Mouse (Mus musculus): ENCODE results near the gene Col4a3.

The Col4a3 gene

DNA sequence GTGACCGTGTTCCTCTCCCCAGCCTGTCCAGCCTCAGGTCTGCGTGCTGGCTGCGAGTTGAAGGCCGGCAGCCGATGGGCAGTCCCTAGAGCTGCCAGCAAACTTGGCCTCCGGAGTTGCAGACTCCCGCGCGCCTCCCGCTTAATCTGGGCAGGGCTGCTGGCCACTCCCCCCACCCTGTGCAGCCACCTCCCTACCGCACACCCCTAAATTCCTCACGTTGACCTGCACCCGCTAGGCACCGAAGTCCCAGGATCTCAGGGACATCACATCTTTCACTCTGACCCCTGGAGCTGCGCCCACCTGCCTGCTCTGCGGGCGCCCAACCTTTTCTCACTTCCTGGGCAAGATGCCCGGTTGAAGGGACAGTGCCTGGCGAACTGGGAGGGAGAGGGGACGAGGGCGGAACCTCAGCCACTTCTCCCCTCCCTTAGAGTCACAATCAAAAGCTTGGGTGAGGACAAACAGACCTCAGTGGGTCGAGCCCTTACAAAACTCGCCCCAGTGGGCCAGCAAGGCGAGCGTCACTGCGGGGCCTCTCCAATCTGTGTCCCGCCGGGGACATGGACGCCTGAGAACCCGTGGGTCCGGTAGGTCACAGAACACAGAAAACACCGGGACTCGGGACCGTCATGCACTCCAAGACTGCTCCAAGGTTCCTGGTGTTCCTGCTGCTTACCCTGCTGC, at the start of gene Col4a3, which contains the start of gene Col4a4:
Gene Col4a3, plus strand, starts transcription at position 209 of the 687 bp plus-strand sequence.
Gene Col4a4, minus strand, starts transcription at position 137 of the 687 bp plus-strand sequence.
- no peak for DNase-seq (ENCODE audit: extremely low read depth, low read depth)

DNA sequence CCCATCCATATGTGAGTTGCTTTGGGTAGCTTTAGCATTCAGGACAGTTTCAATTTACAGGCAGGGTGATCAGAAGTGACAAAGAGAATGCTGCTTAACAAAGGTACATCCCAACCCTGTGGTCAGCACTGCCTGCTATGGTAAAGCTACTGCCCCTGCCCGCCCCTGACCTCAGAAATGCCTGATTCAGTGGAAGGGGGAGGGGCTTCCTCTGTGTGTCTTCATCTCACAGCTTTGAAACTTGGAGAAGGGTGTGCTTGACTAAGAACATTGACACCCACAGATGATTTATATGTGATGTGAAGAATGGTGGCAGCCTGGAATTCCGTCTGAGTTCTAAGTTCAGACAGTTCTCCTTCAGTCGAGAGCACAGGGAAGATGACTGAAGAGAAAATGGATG, 48.9 kb upstream of the Col4a3 start:
- no peak for DNase-seq (ENCODE audit: extremely low read depth, low read depth)

DNA sequence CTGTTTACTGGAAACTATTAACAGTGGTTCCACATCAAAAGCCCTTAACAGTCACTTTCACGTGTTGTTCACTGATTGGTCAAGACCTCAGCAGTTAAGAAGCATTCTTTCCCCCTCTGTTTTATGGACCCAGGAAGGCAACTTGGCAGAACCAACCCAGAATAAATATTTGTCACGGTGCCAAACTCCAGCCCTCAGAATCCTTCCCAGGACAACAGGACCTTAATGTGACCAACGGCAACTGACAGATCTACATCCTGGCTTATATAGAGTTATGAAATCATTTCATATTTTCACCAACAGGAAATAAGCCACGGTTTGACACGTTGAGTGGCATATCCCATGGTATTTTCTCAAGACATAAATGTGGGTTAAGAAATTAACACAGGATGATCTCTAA, 46.7 kb upstream of the Col4a3 start:
- no peak for DNase-seq (ENCODE audit: extremely low read depth, low read depth)

DNA sequence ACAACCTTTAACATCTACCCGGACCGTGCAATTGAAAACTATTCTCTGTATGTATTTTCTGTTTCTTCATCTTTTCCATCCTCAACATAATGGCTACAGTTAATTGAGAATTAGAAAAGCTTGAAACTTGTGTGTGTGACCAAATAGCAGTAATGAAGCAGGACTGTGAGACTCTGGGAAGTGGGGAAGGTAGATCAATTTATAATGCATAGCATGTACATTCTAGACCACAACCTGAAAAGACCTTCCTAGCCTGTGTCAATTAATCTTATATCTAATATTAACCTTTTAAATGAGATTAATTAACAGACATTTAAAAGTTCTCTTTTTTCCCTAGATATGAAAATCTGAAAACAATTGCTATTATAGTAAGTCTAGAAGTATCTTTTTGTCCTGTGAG, 42.8 kb upstream of the Col4a3 start:
- DNase-seq (ENCODE audit: extremely low read depth, low read depth): no peak

DNA sequence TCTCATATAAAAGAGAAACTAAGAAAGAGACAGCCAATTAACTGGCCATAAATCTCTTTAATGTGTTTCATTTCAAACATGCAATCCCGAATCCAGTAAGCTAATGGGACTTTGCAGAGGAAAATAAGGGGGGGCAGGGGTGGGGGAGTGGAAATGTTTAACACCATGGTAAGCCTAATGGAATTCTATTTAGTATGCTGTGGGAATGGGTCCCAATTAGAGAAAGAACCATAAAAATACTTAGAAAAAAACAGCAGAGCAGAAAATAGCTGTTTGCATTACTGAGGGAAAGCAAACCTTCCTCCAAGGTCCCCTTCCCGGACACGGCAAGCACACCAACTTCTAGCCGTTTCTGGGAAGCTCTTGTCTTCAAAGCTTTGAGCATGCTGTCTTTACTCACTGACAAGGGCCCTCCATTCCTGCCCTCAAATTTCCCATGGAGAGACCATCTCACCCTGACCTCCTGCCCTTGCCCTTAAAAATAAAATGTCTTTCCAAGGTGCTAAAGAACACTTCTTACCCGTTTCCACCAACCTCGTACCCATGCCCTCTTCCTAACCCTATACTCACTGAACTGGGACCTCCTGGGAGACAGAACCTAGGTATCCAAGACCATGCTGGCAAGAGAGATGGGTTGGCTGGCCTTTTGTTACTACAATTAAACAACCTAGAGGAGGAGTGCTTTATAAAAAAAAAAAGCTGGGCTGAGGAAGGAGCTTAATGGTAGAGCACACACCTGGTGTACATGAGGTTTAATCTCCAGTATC, 42.1 kb upstream of the Col4a3 start:
- DNase-seq (ENCODE audit: extremely low read depth, low read depth): no peak

DNA sequence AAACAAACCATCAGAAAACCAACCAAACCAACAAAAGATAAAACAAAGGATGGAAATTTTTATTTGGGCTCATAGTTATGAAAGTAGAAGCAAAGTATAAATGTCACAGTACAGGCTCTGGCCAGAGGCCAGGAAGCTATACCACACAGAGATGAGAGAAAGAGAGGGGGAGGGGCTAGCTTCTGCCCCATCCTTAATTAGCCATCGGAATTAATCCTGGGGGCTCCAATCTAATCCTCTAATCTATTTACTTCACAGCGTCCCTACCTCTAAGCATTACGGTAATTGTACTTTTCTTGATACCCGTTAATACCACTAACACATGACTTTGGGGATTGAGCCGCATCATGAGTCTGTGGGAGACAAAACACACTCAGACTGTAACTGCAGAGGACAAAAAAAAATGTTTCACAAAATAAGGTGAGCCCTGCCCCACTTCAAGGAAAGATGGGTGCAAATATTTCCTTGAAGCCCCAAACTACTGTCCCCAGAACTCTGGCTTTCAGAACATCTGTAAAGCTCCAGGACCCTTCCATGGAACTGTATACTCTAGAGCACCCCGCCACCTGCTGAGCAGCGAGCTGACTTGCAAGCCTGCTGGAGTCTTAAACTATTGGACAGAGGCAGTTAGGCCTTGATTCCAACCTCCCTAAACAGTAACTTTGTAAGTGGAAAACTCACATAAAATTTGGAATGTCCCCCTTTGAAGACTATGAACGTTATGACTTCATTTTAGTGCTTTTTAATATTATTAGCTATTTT, 41.3 kb upstream of the Col4a3 start:
- DNase-seq (ENCODE audit: extremely low read depth, low read depth): no peak

DNA sequence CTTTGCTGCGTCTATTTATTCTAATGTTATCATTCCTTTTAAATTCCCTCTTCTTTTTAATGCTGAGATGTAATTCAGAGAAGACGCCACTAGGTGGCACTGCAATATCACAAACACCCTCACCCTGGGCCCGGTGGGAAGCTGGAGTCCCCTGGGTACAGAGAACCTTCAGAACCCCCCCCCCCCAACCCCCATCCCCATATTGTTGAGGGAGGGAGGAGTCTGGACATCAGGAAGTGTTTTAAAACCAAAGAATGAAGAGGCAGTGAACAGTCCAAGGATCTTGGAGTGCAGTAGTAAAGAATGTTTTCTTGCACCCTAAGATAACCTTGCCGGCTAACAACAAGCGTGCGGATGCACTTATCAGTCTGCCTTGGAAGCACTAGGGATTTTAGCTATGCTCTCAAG, 32.3 kb upstream of the Col4a3 start:
- no peak for DNase-seq (ENCODE audit: extremely low read depth, low read depth)

DNA sequence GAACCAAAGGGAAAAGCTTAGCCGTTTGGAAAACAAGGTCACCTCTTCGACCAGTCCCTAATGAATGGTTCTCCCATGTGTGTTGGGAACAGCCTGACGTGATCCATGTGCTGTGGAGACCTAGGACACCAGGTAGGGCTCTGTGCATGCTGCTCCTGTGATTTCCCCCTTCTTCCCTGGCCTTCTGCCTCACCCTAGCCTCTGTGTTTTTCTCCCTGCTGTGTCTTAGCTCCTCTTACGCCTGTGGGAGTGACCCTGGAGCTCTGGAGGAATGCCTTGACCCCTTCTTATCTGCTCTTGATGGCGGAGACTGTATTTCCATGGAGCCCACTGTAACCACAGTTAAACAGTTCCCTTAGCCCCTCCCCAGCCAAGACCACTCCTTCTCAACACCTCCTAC, 31.8 kb upstream of the Col4a3 start:
- DNase-seq (ENCODE audit: extremely low read depth, low read depth): no peak

DNA sequence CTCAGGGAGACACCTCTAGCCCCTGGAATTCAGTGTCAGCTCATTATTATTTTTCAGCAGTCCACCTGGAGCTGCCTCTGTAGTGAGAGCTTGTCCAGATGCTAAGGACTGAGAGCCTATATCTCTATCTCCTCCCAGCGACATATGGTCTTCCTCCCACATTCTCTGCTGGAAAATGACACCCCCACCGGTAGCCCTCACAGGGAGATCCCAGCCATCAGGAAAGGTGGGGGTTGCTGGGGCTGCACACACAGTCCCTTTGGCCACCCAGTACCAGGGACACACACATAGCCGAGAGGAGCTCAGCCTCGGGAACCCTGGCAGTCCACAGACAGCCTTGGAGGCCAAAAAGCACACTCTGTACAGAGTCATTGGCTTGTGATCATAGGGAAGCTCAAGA, 26.5 kb upstream of the Col4a3 start:
- no peak for DNase-seq (ENCODE audit: extremely low read depth, low read depth)

DNA sequence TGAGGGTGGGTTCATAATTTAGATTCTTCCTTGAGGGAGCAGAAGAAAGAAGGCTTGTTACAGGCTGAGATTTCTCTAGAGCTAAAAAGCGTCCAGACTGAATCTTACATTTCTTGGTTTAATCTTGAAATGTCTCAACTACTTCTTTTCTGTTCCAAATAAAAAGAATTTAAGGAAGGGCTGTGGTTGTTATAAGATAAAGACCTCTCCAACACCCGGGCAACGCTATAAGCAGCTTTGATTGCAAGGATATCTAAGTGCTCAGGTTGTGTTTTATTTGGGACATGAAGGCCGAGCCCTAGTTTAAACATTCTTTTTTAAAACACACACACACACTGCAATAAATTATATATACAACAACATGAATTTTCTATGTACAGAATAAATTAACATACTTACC, 17.3 kb upstream of the Col4a3 start:
- DNase-seq (ENCODE audit: extremely low read depth, low read depth): no peak

DNA sequence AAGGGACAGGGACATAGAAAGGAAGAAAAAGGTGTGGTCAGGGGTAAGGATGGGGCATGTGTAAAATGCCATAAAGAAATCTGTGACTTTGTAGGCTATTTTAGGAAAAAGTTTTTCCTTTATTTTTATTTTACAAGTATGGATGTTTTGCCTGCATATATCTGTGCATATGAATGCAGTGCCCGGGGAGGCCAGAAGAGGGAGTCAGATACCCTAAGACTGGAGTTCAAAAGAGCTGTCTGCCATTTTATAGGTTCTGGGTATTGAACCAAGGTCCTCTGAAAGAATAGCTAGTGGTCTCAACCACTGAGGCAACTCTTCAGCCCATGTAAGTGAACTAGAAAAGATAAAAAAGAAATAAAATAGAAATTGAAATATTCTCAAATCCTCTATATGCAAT, 15.0 kb upstream of the Col4a3 start:
- DNase-seq (ENCODE audit: extremely low read depth, low read depth): peak; percentile 33

DNA sequence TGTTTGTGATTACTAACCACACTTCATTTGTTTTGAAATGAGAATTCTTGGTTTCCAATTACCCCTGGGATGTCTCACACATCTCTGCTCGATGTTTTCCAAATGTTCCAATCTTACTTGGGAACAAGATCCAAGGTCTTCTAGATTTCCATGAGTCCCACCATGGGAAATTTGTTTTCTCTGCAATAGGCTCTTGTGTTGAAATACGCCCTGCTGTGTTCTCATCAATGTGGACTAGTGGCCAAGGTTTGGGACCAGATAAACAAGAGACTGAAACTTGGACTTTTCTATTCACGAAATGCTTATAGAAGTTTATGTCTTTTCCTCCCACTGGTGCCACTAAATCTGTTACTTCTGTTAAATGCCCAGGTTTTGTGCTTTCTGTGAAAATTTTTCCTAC, 11.0 kb upstream of the Col4a3 start:
- no peak for DNase-seq (ENCODE audit: extremely low read depth, low read depth)

DNA sequence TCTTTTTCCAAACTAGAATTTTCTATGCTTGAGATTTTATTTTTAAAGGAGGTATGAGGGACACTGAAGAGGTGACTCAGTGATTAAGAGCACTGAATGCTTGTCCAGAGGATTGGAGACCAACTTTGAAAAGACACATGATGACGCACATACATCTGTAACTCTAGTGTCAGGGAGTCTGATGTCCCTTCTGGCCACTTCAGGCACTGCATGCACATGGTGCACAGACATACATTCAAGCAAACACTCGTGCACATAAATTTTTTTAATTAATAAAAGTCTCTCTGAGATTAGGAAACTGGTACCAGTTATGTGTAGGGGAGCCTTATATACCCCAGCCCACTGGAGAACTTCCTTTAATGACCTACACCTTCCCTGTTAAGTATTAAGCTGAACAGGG, 10.5 kb upstream of the Col4a3 start:
- DNase-seq (ENCODE audit: extremely low read depth, low read depth): no peak

DNA sequence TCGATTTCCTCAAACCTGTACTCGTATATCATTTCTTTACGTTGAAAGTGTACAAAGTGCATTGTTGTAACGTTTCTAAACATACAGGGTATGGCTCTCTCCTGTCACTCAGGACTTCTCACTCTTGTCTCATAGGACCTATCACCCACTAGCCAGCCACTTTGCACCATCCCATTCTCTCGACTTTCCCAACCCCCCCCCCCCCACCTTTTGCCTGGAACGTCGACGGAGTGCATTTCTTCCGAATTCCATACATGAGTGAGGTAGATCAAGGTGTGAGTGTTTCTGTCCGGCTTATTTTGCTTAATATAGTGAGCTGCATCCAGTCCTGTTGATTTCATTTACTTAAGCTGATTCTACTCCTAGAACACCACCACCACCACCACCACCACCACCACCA, 9.4 kb upstream of the Col4a3 start:
- no peak for DNase-seq (ENCODE audit: extremely low read depth, low read depth)

DNA sequence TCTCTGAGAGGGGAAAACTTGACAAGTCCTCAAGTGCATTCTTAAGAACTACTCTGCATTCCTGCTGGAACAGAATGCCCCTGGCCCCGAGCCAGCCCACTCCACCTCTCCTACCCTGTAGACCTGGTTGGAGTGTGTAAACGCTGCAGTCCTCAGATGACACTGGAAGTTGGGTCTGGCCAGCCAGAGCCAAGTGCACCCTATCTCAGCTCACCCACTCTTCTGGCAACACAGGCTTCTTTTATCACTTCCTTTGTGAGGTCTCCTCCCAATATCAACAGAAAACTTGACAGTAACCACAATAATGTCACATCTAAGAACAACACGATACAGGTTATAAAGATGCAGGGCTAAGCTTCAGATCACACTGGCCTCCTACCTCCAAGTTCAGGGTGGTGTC, 8.8 kb upstream of the Col4a3 start:
- DNase-seq (ENCODE audit: extremely low read depth, low read depth): peak; percentile 72

DNA sequence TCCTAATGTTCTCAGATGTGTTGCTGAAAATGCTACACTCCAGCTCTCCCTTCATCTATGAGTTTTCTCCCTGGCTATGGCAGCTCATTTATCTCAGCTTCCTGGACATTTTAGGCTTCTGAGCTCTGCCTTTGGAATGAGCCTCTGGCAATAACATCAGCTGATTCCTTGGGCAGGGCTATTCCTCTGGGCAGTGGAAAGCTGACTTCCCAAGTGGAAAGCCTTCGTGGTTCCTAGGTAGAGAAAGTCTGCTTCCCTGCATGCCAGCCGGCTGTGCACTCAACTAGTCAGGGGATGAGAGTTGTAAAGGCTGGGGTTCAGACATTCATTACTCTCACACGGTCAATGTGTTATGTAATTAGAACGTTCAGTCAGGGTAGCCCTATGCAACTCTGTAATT, 8.4 kb upstream of the Col4a3 start:
- no peak for DNase-seq (ENCODE audit: extremely low read depth, low read depth)

DNA sequence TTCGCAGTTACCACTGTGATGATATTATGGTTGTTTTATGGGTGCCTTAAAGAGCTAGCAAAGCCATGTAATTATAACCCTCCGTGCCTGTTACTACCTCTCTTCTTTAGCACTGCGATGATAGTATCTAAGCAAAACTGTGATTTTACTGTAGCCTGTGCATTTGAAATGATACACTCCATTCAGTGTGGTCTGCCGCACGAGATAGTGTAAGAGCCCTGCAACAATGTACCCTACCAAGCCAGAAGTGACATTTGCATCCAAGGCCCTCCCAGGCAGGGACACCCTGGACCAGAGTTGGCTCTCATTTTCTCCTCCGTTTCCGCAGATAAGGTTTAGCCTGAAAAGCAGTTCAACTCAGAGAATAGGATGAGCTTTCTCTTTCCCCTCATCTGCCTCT, 740 bp upstream of the Col4a3 start:
- DNase-seq (ENCODE audit: extremely low read depth, low read depth): no peak

DNA sequence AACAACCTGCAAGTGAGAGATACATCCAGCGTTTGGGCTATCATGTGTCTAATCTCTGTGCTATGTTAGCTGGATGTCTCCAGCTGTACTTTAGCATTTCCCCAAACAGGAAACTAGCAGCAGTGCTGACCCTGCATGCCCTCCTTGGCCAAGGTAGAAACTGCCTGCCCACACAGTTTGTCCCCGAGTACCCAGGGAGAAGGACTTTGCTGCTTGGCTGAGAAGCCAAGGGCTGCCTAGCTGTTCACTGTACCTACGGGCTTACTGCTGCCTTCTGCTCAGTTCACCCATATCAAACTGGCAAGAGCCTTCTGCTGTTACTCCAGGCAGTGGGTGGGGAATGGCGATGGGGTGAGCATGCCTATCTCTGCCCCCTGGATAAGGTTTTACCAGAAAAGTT, 3.5 kb downstream of the Col4a3 start:
- DNase-seq (ENCODE audit: extremely low read depth, low read depth): no peak

DNA sequence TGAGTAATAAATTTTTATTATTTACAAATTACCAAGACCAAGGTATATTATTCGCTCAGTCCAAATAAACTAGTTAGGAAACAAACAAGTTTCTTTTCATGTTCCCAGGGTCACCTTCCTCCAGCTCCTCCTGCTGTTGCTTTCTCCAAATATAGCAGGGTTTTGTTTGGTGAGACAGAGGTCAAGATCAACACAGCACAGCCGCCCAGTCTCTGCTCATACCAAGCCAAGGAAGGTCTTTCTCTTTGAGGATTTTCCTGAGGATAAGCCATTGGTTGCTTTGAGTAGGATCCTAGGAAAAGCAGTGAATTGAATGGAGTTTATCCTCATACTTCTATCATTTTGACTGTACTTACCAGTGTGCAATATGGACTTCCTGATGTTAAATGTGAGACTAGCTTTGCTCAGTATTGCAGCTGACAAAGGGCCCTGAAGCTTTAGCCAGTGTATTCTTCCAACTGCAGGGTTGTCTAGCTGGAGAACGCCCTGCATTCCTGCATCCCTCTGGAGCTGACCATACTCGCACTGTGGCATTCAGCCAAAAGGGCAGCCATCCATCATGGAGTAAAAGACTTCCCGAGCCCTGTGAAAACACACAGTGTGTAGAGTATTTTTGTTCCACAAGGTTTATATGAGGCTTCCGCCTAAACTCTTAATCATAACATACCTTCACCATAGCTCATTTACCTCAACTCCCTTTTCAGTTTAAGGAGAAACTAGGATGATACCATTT, 10.3 kb downstream of the Col4a3 start:
- DNase-seq (ENCODE audit: extremely low read depth, low read depth): no peak

DNA sequence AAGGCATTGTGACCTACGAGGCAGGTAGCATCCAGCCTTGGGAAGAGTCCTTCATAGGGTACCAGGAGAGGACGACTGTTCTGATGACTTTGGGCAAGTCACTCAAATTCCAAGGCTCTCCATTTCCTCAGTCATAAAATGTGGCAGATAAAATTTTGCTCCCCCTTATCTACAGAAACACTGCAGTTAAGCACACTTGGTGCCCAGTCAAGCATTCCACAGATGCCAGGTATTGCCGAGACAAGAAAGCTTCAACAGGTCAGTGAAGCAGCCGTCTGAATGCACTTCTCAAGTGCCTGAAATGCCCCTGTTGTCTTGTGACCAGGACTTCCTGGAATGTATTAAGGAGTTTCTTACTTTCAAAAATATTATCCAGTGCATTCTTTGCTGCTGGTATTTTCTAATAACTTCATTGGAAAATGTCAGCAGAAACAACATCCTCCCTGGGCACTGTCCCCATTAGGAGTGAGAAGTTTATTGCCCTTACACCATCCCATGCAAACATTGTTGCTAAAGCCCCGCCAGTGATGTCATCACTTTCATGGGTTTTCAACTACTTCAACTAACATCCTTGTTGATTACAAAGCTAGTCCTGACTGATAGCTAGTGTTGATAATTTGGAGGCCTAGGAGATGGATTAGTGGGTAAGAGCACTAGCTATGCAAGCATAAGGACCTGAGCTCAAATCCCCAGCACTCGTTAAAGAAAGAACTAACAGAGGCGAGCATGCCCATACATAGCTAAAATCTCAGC, 16.7 kb downstream of the Col4a3 start:
- DNase-seq (ENCODE audit: extremely low read depth, low read depth): no peak

DNA sequence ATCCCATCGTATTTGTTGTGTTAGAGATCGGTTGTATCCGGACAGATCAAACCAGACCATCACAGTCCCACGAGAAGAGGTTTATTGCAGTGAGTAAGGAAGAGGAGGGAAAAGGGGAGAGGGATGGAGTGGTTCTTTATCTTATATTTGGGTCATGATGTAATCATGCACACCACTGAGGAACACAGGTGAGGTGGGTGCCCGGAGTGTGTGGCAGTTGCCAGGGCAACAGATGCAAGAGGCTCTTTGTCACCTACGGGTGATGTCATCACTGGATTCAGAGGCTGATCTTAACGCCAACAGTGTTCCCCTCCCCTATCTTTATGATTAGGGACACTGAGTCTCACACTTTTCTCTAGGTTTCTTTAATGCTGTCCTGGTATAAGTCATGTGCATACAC, 18.6 kb downstream of the Col4a3 start:
- DNase-seq (ENCODE audit: extremely low read depth, low read depth): no peak
